Mouse (Mus musculus) liver, embryonic 12.5 days (tissue): ENCODE results near the gene Tcf7l2. TPM values are rescaled to one million over a fixed set of nuclear protein-coding genes. Genes with fewer than 3 reads are reported as not detected.
A peak's percentile ranks its signal among the peaks of the same experiment; 100 is the strongest.

Experiments
- ATAC-seq: fragments of 200-750 bp; cut with Nextera tagmentation; 2 replicates; pipeline ENCODE4 v1.8.0; 2017; ENCODE audit warnings: moderate number of reproducible peaks, mild to moderate bottlenecking, moderate library complexity
- H3K27ac ChIP-seq: fragments of 300-500 bp; sonication (generic); 2 replicates; pipeline ENCODE4 v1.5.1; 2016; ENCODE audit warnings: mild to moderate bottlenecking
- H3K27me3 ChIP-seq: fragments of 300-500 bp; sonication (generic); replicated peaks from 2 replicates; pipeline ENCODE4 v1.6.1; 2016; ENCODE audit warnings: mild to moderate bottlenecking, moderate library complexity
- H3K36me3 ChIP-seq: fragments of 300-500 bp; sonication (generic); 2 replicates; pipeline ENCODE4 v1.6.1; 2016; ENCODE audit warnings: mild to moderate bottlenecking, moderate library complexity
- H3K4me1 ChIP-seq: fragments of 300-500 bp; sonication (generic); 2 replicates; pipeline ENCODE4 v1.6.1; 2016
- H3K4me2 ChIP-seq: fragments of 300-500 bp; sonication (generic); 2 replicates; pipeline ENCODE4 v1.6.1; 2016; ENCODE audit warnings: mild to moderate bottlenecking, moderate library complexity
- H3K4me3 ChIP-seq: fragments of 300-500 bp; sonication (generic); 2 replicates; pipeline ENCODE4 v1.5.1; 2016; ENCODE audit warnings: mild to moderate bottlenecking, moderate library complexity
- H3K9ac ChIP-seq: fragments of 300-500 bp; sonication (generic); 2 replicates; pipeline ENCODE4 v1.6.1; 2016; ENCODE audit warnings: mild to moderate bottlenecking, moderate library complexity
- H3K9me3 ChIP-seq: fragments of 300-500 bp; sonication (generic); replicated peaks from 2 replicates; pipeline ENCODE4 v1.6.1; 2016; ENCODE audit warnings: mild to moderate bottlenecking, moderate library complexity
- WGBS: fragments of 180-500 bp; shearing (Covaris S2); methylation state at CpG from one replicate; pipeline ENCODE4 v1.1.7; 2016; ENCODE audit not compliant: insufficient replicate concordance; 5-methylcytosine and 5-hydroxymethylcytosine counted together
- polyA plus RNA-seq: library from polyadenylated mRNA; unstranded; fragments of >200 nt; fragmentation: Nextera tagmentation; extraction: Ambion mirVana; gene quantifications from 2 replicates; pipeline ENCODE4 v1.2.1, GENCODE M21; 2016

The Tcf7l2 gene
- polyA plus RNA-seq, 1 experiment from 2014 or later = 23.0 TPM

DNA sequence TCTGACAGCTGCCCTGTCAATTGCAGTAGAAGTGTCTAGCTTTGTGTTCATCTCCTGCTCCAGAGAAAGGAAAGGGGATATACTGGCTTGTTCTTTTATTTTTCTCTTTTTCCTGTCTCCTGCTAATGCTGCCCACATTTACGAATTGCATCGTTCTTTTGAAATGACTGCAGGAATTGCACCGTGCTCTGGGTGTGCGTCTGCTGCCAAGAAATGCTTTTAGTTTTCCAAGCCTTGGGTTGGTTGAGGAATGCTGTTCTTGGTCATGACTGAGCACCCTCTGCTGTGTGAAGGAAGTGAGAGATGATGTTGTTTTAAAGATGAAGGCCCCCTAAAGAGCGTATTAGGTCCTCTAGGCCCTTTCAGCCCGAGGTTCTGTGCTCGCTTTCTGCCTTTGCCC, 75.4 kb downstream of the Tcf7l2 start:
- 0 out of 2 replicates have a peak, but pooled peaks cover 8% of the 10 kb centered on the region for H3K27me3 ChIP-seq
- H3K36me3 ChIP-seq = peaks cover 12% of the 10 kb centered on the region; the same call in 1 of the 2 replicates
- WGBS = 82% methylated on average over 7 of the region's 7 CpGs
- no peak for ATAC-seq
- no peak overlapping the region for H3K4me2 ChIP-seq
- no peaks in the 10 kb centered on the region for H3K9me3 ChIP-seq
- no peak overlapping the region for H3K4me3 ChIP-seq
- H3K27ac ChIP-seq = no peak overlapping the region
- H3K4me1 ChIP-seq = 0 out of 2 replicates have a peak, but pooled peaks cover 3% of the 10 kb centered on the region
- H3K9ac ChIP-seq = no peak overlapping the region

DNA sequence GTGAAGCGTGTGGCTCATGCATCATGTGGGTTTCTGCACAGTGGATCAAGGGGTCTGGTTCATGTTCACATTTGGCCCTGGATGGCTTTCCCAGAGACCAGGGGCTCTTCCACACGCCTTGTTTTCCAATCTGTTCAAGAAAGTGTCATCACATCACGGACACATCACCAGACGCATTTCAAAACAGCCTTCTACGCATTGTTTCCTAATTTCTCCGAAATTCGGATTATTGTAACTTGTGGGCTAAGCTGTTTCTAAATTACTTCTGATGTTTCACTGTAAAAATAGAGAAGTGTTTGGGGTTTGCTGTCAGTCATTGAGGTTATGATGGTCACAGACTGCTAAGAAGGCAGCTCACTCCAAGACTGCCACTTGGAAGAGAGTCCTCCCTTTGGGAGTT, 78.6 kb downstream of the Tcf7l2 start:
- Histone ChIP-seq H3K27me3 (peaks cover 17% of the 10 kb centered on the region), H3K4me2 (no peak overlapping the region), H3K36me3 (peaks cover 12% of the 10 kb centered on the region; the same call in 1 of the 2 replicates), H3K9ac (no peak overlapping the region), H3K4me1 (peaks cover under 1% of the 10 kb centered on the region; the same call in 1 of the 2 replicates), H3K27ac (no peak overlapping the region), H3K4me3 (no peak overlapping the region), H3K9me3 (no peaks in the 10 kb centered on the region)
- no peak for ATAC-seq
- whole genome bisulfite sequencing = 73% methylated on average over 7 of the region's 7 CpGs

DNA sequence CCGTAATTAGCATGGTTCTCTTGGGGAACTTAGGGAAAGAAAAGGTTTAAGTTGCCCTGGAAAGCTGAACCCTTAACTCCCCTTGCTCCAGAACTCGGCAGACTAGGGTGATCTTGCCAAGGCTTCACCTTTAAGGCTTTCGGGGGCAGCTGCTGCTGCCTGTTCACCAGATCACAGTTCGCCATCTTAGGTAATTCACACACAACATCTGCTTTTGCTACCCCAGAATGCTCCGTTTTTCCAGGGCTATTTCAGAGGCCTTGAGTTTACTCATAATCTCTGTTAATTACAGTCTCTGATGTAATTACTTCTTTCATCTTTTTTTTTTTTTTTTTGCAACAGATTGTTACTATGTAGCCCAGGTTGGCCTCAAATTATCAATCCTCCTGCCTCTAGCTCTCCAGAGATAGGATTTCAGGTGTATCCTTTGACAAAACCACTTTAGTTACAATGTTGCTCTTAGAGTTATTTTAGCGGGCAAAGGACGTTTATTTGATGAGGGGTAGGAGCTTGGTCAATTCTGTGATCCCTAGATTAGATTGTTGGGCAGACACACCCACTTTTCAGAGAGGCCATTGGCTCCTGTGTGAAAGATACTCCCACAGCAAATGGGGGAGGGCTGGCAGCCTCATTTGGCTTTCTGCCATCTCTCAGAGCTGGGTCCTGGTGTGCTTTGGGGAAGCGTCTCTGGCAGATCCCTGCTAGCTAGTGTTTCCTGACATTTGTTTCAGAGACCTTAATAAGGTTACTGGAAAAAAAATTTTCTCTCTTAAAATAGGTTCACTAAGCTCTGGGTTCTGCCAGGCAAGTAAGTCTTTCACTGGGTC, 83.6 kb downstream of the Tcf7l2 start:
- H3K9ac ChIP-seq = no peak overlapping the region
- peaks cover 12% of the 10 kb centered on the region; the same call in 1 of the 2 replicates for H3K36me3 ChIP-seq
- no peak overlapping the region for H3K27ac ChIP-seq
- no peaks in the 10 kb centered on the region for H3K9me3 ChIP-seq
- no peak overlapping the region for H3K4me3 ChIP-seq
- peaks cover 21% of the 10 kb centered on the region for H3K27me3 ChIP-seq
- WGBS = 48% methylated on average over 8 of the region's 8 CpGs
- peaks cover 38% of the 10 kb centered on the region for H3K4me1 ChIP-seq
- no peak overlapping the region for H3K4me2 ChIP-seq
- no peak for ATAC-seq

DNA sequence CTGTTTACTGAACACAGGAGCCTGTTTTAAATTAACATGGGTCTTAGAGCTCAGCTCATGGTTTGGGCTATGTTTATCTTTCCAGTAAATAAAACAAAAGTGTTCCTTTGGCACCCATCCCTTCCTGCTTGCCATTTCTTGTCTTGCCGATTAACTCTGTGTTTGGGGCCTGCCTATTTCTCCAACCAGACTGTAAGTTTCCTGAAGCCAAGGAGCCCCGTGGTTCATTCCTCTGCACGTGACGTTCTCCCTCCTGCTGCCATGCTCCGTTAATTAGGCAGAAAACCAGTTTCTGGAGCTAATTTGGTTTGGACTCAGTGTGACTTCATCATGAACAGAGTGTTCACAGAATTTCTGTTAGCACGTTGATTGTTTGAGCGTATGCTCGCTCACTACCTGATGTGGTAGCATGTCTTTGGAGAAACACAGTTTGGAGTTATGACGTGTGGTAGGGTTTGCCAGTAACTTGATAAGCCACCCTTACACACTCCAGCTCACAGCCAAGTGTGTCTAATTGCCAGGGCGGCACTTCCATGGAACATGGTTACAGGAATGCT, 84.4 kb downstream of the Tcf7l2 start:
- H3K27ac ChIP-seq = no peak overlapping the region
- peaks cover 19% of the 10 kb centered on the region for H3K27me3 ChIP-seq
- no peaks in the 10 kb centered on the region for H3K9me3 ChIP-seq
- H3K36me3 ChIP-seq = 0 out of 2 replicates have a peak, but pooled peaks cover 6% of the 10 kb centered on the region
- H3K9ac ChIP-seq = no peak overlapping the region
- WGBS = 73% methylated on average over 10 of the region's 10 CpGs
- H3K4me1 ChIP-seq = peaks cover 41% of the 10 kb centered on the region
- H3K4me3 ChIP-seq = no peak overlapping the region
- no peak overlapping the region for H3K4me2 ChIP-seq
- no peak for ATAC-seq

DNA sequence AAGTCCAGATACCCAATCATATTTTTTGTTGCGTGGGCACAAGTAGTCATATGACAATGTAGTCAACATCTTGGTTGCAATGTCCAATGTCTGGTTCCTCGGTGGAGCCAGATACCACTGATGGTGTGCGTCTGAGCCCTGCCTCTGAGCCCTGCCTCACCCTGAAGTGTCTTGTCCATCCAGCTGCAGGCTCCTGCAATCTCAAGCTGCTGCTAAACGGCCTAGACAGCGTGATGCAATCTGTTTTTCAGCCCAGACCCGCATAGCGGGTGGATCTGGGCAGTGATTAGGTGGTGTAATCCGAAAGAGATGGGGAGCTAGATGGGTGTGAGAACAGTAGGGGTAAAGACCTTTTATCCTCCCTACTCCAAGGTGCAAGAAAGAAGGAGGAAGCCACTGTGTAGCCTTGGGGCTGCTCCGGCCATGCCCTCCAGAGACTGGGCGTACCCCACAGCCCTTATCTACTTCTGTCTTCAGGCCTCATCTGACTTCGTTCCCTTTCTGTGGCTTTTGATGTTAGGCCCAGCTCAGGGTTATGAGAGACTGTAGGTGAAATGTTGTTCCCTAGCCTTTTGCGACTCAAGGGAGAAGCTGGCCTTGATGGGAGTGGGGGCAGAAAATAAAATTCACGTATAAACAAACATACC, 86.1 kb downstream of the Tcf7l2 start:
- H3K4me2 ChIP-seq = no peak overlapping the region
- peaks cover 9% of the 10 kb centered on the region for H3K27me3 ChIP-seq
- WGBS = 39% methylated on average over 13 of the region's 13 CpGs
- H3K27ac ChIP-seq = no peak overlapping the region
- H3K36me3 ChIP-seq = no peaks in the 10 kb centered on the region
- H3K9me3 ChIP-seq = no peaks in the 10 kb centered on the region
- peaks cover 41% of the 10 kb centered on the region for H3K4me1 ChIP-seq
- H3K9ac ChIP-seq = no peak overlapping the region
- H3K4me3 ChIP-seq = no peak overlapping the region
- ATAC-seq = peak; percentile 82

DNA sequence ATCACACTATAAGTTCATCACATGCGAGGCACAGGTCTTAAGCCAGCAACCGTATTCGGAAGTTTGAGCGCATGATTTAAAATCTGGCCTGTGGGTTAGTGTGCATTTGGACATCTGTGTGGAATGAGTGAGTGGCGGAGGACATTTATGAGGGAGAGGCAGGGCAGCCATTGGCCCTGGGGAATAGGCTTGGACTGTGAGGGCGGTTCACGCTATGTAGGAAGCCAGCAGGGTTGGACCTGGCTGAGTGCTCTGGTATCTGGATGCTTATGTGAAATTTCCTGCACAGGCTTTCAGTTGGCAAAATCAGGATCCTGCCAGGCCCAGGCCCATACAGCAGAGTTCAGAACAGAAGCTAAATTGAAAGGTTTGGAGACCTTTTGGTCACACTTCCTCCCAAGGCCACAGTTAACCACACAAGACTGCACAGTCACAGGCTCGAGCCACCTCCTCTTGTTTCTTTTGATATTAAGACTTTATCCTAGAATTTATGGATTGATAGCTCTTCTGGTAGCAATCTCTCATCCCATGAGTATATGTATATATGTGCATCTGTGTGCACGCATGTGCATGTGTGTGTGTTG, 89.4 kb downstream of the Tcf7l2 start:
- Histone ChIP-seq H3K9ac (no peak overlapping the region), H3K27me3 (0 out of 2 replicates have a peak, but pooled peaks cover 4% of the 10 kb centered on the region), H3K36me3 (peaks cover 4% of the 10 kb centered on the region; the same call in 1 of the 2 replicates), H3K4me3 (no peak overlapping the region), H3K4me1 (peaks cover 32% of the 10 kb centered on the region), H3K4me2 (no peak overlapping the region), H3K9me3 (no peaks in the 10 kb centered on the region; the same call in 1 of the 2 replicates), H3K27ac (no peak overlapping the region)
- WGBS = 77% methylated on average over 9 of the region's 9 CpGs
- ATAC-seq = no peak

DNA sequence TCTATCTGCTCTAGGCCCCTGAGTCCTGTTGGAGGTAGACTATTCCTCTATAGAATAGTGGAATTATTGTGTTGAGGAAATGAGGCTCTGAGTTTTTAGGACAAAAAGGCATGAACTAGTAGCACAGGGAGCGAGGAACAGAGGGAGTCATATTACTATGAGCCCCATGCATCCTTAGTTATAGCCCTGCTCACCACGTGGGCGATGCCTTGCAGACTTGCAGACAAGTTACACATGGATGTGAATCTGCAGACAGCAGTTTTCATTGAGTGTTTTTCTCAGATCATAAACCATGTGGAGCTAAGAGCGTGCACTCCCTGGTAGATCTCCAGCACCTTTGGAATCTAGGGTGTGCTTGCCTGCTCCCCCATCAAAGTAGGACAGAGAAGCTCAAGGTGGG, 90.5 kb downstream of the Tcf7l2 start:
- Histone ChIP-seq H3K4me3 (no peak overlapping the region), H3K4me2 (no peak overlapping the region), H3K36me3 (peaks cover 4% of the 10 kb centered on the region; the same call in 1 of the 2 replicates), H3K9ac (no peak overlapping the region), H3K27ac (no peak overlapping the region), H3K9me3 (no peaks in the 10 kb centered on the region; the same call in 1 of the 2 replicates), H3K27me3 (no peaks in the 10 kb centered on the region), H3K4me1 (peaks cover 28% of the 10 kb centered on the region)
- no peak for ATAC-seq
- 76% methylated on average over 4 of the region's 4 CpGs for WGBS

DNA sequence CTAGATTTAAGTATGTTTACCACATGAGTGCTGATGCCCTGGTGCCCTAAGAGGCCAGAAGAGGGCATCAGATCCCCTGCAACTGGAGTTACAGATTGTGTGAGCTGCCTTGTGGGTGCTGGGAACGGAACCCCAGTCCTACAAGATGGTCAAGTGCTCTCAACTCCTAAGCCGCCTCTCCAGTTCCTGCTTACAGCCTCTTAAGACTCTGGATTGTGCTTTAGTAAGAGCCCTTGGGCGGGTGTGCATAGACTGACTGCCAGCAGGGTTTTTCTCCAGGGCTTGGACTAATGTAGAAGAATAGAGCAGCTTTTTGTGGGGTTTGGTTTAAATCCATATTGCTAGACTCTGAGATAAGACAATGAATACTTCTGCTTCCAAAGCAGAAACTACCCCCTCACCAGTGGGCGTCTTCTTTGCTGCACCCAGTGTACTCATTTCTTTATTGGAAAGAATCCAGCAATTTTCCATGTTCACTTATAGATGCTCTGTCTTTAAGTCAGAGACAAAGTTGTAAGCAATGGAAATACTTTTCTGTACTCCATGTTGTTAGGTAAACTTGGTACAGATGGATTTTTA, 92.3 kb downstream of the Tcf7l2 start:
- peaks cover 28% of the 10 kb centered on the region for H3K4me1 ChIP-seq
- H3K4me2 ChIP-seq = no peak overlapping the region
- H3K36me3 ChIP-seq = peaks cover 4% of the 10 kb centered on the region; the same call in 1 of the 2 replicates
- H3K4me3 ChIP-seq = no peak overlapping the region
- H3K27me3 ChIP-seq = no peaks in the 10 kb centered on the region
- ATAC-seq = no peak
- WGBS = 77% methylated on average over 4 of the region's 4 CpGs
- H3K9ac ChIP-seq = no peak overlapping the region
- H3K27ac ChIP-seq = no peak overlapping the region
- no peaks in the 10 kb centered on the region; the same call in 1 of the 2 replicates for H3K9me3 ChIP-seq

DNA sequence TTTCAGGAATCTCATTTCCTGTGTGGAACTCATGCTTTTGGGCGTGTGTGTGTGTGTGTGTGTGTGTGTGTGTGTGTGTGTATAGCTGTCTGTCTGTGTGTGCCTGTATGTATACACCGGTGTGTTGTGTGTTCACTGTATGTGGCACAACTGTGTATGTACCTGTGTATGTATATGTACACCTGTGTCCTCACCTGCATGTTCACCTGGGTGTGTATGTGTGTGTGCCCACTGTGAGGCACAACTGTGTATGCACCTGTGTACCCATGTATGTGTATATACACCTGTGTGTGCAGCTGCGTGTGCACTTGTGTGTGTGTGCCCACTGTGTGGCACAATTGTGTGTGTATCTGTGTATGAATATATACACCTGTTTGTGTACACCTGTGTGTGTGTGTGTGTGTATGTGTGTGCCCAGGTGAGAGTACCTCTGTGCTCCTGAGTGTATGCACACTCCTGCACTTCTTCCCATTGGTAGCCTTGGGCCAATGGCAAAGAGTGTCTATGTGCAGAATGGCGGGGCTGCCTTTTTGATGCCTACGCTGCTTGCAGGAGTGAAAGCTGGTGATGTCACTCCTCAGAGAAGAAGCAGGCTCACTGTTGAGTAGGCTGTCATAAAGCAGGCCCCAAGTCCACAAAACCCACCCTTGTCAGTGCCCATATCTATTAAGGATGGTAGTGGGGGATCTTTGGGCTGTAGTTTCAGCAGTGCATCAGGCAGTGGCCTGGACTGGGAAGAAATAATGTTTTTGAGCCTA, 95.5 kb downstream of the Tcf7l2 start:
- no peak overlapping the region for H3K4me3 ChIP-seq
- H3K9me3 ChIP-seq = no peaks in the 10 kb centered on the region; the same call in 1 of the 2 replicates
- no peak overlapping the region for H3K27ac ChIP-seq
- H3K4me1 ChIP-seq = peaks cover 48% of the 10 kb centered on the region
- no peak overlapping the region for H3K9ac ChIP-seq
- no peak overlapping the region for H3K4me2 ChIP-seq
- no peaks in the 10 kb centered on the region for H3K27me3 ChIP-seq
- H3K36me3 ChIP-seq = peaks cover 4% of the 10 kb centered on the region; the same call in 1 of the 2 replicates
- ATAC-seq = 0 out of 2 replicates have a peak, but pooled peaks have one; percentile 27
- 82% methylated on average over 5 of the region's 5 CpGs for WGBS

DNA sequence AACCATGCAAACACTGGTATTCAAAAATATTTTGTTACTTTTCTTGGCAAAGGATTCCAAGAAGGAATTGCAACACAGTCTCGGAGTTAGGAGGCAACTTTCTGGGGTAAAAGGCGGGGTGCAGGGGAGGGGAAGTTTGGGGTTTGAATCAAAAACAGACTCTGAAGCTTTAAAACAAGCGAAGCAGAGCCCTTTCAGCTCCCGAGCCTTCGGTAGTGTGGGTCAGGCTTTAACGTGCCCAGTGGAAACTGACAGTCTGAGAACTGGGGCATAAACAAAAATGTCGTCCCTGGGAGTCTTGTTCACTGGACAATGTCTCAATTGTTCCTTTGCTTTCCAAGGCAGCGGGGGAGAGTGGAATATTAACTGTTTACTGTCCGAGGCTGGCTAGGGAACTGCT, 96.3 kb downstream of the Tcf7l2 start:
- Histone ChIP-seq H3K4me2 (no peak overlapping the region), H3K27ac (peak overlapping the region; percentile 25; the same call in 1 of the 2 replicates), H3K9me3 (no peaks in the 10 kb centered on the region; the same call in 1 of the 2 replicates), H3K4me1 (peaks cover 48% of the 10 kb centered on the region), H3K36me3 (peaks cover 4% of the 10 kb centered on the region; the same call in 1 of the 2 replicates), H3K4me3 (no peak overlapping the region), H3K27me3 (no peaks in the 10 kb centered on the region), H3K9ac (no peak overlapping the region)
- no peak for ATAC-seq
- 59% methylated on average over 9 of the region's 9 CpGs for WGBS
